Mouse (Mus musculus) MEL (cell line): Measurements from ENCODE around the gene Hecw2. TPM values are rescaled to one million over a fixed set of nuclear protein-coding genes. Genes with fewer than 3 reads are reported as not detected.

Experiments used
- DNase-seq: peaks from one replicate; pipeline ENCODE4 v3.0.0; 2011; ENCODE audit warnings: low read depth, low spot score
- H3K27ac ChIP-seq: 2 replicates; pipeline ENCODE4 v1.5.1; 2012; ENCODE audit warnings: low read depth, mild to moderate bottlenecking, control low read depth, low read length, moderate library complexity; ENCODE audit not compliant: control insufficient read depth
- H3K27me3 ChIP-seq, 2 experiments: fragments of 150-350 bp in 1 of 2; sonication (generic) in 1 of 2; 2 replicates each; pipeline ENCODE4 v1.6.1; 2012; ENCODE audit warnings: low read length in 2 of 2, mild to moderate bottlenecking in 2 of 2, improper control_type of control experiment in 1 of 2, moderate library complexity in 1 of 2; ENCODE audit not compliant: insufficient read depth in 2 of 2, control insufficient read depth in 1 of 2
- H3K36me3 ChIP-seq, 2 experiments: 2 replicates each; pipeline ENCODE4 v1.6.1; 2012 to 2014; ENCODE audit warnings: low read length in 2 of 2, improper control_type of control experiment in 1 of 2, inconsistent platforms in 1 of 2, mild to moderate bottlenecking in 1 of 2; ENCODE audit not compliant: insufficient read depth in 2 of 2, control insufficient read depth in 1 of 2
- H3K4me1 ChIP-seq, 2 experiments: fragments of 150-350 bp in 1 of 2; sonication (generic) in 1 of 2; 2 replicates each; pipeline ENCODE4 v1.6.1; 2012; ENCODE audit warnings: low read length in 2 of 2, improper control_type of control experiment in 1 of 2, mild to moderate bottlenecking in 1 of 2; ENCODE audit not compliant: insufficient read depth in 2 of 2, control insufficient read depth in 1 of 2
- H3K4me3 ChIP-seq, 2 experiments: fragments of 150-350 bp in 1 of 2; sonication (generic) in 1 of 2; 2 replicates each; pipeline ENCODE4 v1.5.1; 2012; ENCODE audit warnings: low read depth in 2 of 2, low read length in 2 of 2, mild to moderate bottlenecking in 2 of 2, moderate library complexity in 2 of 2, control low read depth in 1 of 2, improper control_type of control experiment in 1 of 2; ENCODE audit not compliant: control insufficient read depth in 1 of 2, insufficient read depth in 1 of 2
- H3K79me2 ChIP-seq: 2 replicates; pipeline ENCODE4 v1.6.1; 2012; ENCODE audit warnings: mild to moderate bottlenecking, low read length, moderate library complexity; ENCODE audit not compliant: control insufficient read depth, poor library complexity, insufficient read depth
- H3K9ac ChIP-seq: 2 replicates; pipeline ENCODE4 v1.6.1; 2012; ENCODE audit warnings: low read depth, mild to moderate bottlenecking, control low read depth, low read length, moderate library complexity; ENCODE audit not compliant: control insufficient read depth, poor library complexity, severe bottlenecking
- H3K9me3 ChIP-seq: fragments of 150-350 bp; sonication (generic); replicated peaks from 2 replicates; pipeline ENCODE4 v1.6.1; 2012; ENCODE audit warnings: mild to moderate bottlenecking, low read length, improper control_type of control experiment, moderate library complexity; ENCODE audit not compliant: insufficient read depth
- CHD1 ChIP-seq: IDR thresholded peaks from 2 replicates; pipeline ENCODE4 v1.6.1; 2012; ENCODE audit warnings: low read depth, mild to moderate bottlenecking, inconsistent platforms, low read length, improper control_type of control experiment
- CTCF ChIP-seq, 3 experiments: IDR thresholded peaks in 2 of 3; conservative IDR thresholded peaks in 1 of 3; 2 replicates each; pipeline ENCODE4 v1.5.1; 2011 to 2012; ENCODE audit warnings: low read length in 3 of 3, low read depth in 2 of 3, mild to moderate bottlenecking in 2 of 3, improper control_type of control experiment in 1 of 3, inconsistent platforms in 1 of 3, mixed read lengths in 1 of 3, moderate library complexity in 1 of 3; ENCODE audit not compliant: control insufficient read depth in 1 of 3, insufficient read depth in 1 of 3, poor library complexity in 1 of 3, severe bottlenecking in 1 of 3
- ETS1 ChIP-seq: IDR thresholded peaks from 2 replicates; pipeline ENCODE4 v1.6.1; 2012; ENCODE audit warnings: low read depth, mild to moderate bottlenecking, inconsistent platforms, low read length, improper control_type of control experiment, moderate library complexity
- HCFC1 ChIP-seq: IDR thresholded peaks from 2 replicates; pipeline ENCODE4 v1.6.1; 2012; ENCODE audit warnings: low read depth, mild to moderate bottlenecking, inconsistent platforms, low read length, improper control_type of control experiment, moderate library complexity
- JUND ChIP-seq: IDR thresholded peaks from 2 replicates; pipeline ENCODE4 v1.6.1; 2011; ENCODE audit warnings: low read depth, mild to moderate bottlenecking, improper control_type of control experiment, low read length
- MYB ChIP-seq: IDR thresholded peaks from 2 replicates; pipeline ENCODE4 v1.6.1; 2011; ENCODE audit warnings: mild to moderate bottlenecking, low read depth, low read length, improper control_type of control experiment
- MYC ChIP-seq: IDR thresholded peaks from 2 replicates; pipeline ENCODE4 v1.6.1; 2011; ENCODE audit warnings: low read depth, mild to moderate bottlenecking, low read length, improper control_type of control experiment, moderate library complexity
- NELFE ChIP-seq: IDR thresholded peaks from 2 replicates; pipeline ENCODE4 v1.6.1; 2011; ENCODE audit warnings: low read depth, low read length, improper control_type of control experiment
- POLR2AphosphoS2 ChIP-seq: IDR thresholded peaks from 2 replicates; pipeline ENCODE4 v1.6.1; 2011; ENCODE audit warnings: low read length, improper control_type of control experiment
- RAD21 ChIP-seq: IDR thresholded peaks from 2 replicates; pipeline ENCODE4 v1.6.1; 2011; ENCODE audit warnings: mild to moderate bottlenecking, low read depth, low read length, improper control_type of control experiment
- RCOR1 ChIP-seq: IDR thresholded peaks from 2 replicates; pipeline ENCODE4 v1.6.1; 2012; ENCODE audit warnings: low read depth, mild to moderate bottlenecking, inconsistent platforms, low read length, improper control_type of control experiment
- SIN3A ChIP-seq: IDR thresholded peaks from 2 replicates; pipeline ENCODE4 v1.6.1; 2012; ENCODE audit warnings: low read length, improper control_type of control experiment, inconsistent platforms
- TCF12 ChIP-seq: IDR thresholded peaks from 2 replicates; pipeline ENCODE4 v1.6.1; 2014; ENCODE audit warnings: low read depth, mild to moderate bottlenecking, inconsistent platforms, low read length, improper control_type of control experiment, moderate library complexity
- USF1 ChIP-seq: IDR thresholded peaks from 2 replicates; pipeline ENCODE4 v1.6.1; 2014; ENCODE audit warnings: low read depth, mild to moderate bottlenecking, inconsistent platforms, low read length, improper control_type of control experiment, moderate library complexity
- ZC3H11A ChIP-seq: IDR thresholded peaks from 2 replicates; pipeline ENCODE4 v1.6.1; 2012; ENCODE audit warnings: low read depth, mild to moderate bottlenecking, inconsistent platforms, low read length, improper control_type of control experiment
- polyA plus RNA-seq, 2 experiments: library from polyadenylated mRNA; stranded (reverse) in 1 of 2; unstranded in 1 of 2; fragments of >175 nt in 1 of 2; fragments of >200 nt in 1 of 2; gene quantifications; 2 replicates each; pipeline versions ENCODE4 v1.2.1 to v1.2.4; 2012; ENCODE audit warnings: low replicate concordance in 2 of 2, low read depth in 1 of 2; ENCODE audit not compliant: insufficient read length in 2 of 2, insufficient read depth in 1 of 2, missing spikeins in 1 of 2
- total RNA-seq: library from RNA; depleted of rRNA; stranded (reverse); fragments of 300-350 nt; gene quantifications from 2 replicates; pipeline ENCODE4 v1.2.3, GENCODE M21; 2012

Hecw2 gene
- total and polyA plus RNA-seq, 3 experiments = not detected

DNA sequence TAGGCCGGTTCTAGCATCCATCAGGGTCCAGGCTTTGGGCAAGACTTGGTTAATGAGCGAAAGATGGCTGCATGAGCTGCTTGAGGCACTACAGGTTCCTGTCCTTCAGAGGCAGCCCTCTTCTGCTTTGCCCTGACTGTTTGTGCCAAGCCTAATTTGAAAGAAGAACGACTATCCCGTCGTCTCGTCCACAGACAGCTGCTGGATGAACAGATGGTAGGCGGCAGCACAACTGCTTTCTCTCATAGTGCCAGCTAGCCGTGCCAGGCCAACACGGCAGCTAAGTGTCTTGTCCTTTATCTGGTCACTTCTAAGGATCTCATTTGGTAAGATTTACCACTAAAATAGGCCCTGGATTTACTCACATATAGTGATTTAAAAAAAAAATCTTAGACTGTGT is 365.9 kb downstream of the Hecw2 start:
- TF ChIP-seq CTCF (IDR thresholded peaks at IDR 0.05 in 2 of 3, conservative IDR thresholded peaks at IDR 0.05 in 1 of 3; ENCODE audit: control insufficient read depth in 1 of 3, insufficient read depth in 1 of 3, low read depth in 2 of 3, low read length in 3 of 3, poor library complexity in 1 of 3, severe bottlenecking in 1 of 3) (no peak), HCFC1 (no peak), MYB (no peak), POLR2AphosphoS2 (no peak), ZC3H11A (no peak), RCOR1 (no peak), TCF12 (no peak), USF1 (no peak), RAD21 (no peak), JUND (no peak), NELFE (no peak)
- Histone ChIP-seq H3K4me3 (no peak overlapping the region), H3K27me3 (no peaks in the 10 kb centered on the region), H3K79me2 (no peaks in the 10 kb centered on the region), H3K27ac (no peak overlapping the region), H3K36me3 (no peaks in the 10 kb centered on the region), H3K4me1 (no peaks in the 10 kb centered on the region), H3K9me3 (no peaks in the 10 kb centered on the region), H3K9ac (no peak overlapping the region)
- DNase-seq = no peak

DNA sequence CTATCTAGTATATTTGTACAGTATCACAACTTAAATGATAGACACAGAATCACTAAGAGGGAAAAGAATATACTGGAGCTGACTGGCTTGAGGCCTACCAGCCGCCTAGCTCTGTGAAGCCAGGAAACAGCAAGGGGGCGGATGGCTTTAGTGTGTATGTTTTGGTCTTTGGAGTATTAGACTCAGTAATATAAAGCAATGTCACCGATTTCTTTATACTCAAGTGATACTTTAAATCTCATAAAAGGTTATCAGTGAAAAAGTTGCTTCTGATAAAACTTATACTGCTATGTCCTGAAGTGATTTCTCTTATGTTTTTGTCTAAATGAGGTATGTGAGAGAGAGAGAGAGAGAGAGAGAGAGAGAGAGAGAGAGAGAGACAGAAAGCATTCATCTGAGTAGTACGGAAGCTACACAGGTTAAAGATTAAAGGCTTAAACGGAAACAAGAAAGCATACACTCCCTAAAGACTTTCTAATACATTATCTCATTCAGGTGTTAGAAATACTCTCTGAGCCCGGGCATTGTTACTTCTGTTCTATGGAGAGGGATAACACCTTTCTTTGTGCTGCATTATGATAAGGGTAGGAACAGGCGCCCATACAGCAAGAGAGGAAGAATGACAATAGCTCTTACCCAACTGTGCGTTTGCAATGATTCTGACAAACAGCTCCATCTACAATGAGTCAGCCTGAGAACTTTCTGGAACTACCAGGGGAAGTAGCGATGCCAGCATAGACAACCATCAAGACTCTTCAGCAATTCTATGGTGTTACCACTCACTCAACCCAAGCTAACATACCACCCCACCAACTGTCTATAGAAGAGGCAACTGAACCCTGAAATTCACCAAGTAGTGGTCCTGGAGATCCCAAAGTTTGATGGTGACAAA is 370.3 kb downstream of the Hecw2 start:
- H3K9ac ChIP-seq = no peak overlapping the region
- no peak for TF ChIP-seq CHD1
- TF ChIP-seq SIN3A = no peak
- TF ChIP-seq ETS1 = no peak
- no peak for TF ChIP-seq ZC3H11A
- no peak for TF ChIP-seq RAD21
- TF ChIP-seq MYC = no peak
- TF ChIP-seq HCFC1 = no peak
- no peak for TF ChIP-seq MYB
- TF ChIP-seq TCF12 = no peak
- TF ChIP-seq, all 39 proteins: peak for 0
- no peaks in the 10 kb centered on the region for H3K36me3 ChIP-seq
- no peak for DNase-seq
- H3K4me1 ChIP-seq = no peaks in the 10 kb centered on the region
- no peaks in the 10 kb centered on the region for H3K79me2 ChIP-seq
- H3K9me3 ChIP-seq = no peaks in the 10 kb centered on the region
- H3K27ac ChIP-seq = no peak overlapping the region
- no peaks in the 10 kb centered on the region for H3K27me3 ChIP-seq
- H3K4me3 ChIP-seq = no peak overlapping the region
